Mouse (Mus musculus): ENCODE results near the gene Ccsap.

GRCm38 (mm10) chr8:123812227-123812626, 47.8 kb downstream of the Ccsap start:
- no peak for TF ChIP-seq POLR2A (IDR thresholded peaks at IDR 0.05; ENCODE audit: low read depth, low read length)
- no peak for TF ChIP-seq CTCF (IDR thresholded peaks at IDR 0.05; ENCODE audit: borderline replicate concordance, insufficient read depth, low read length)

Measured in embryonic fibroblast, embryonic 13.5 days (primary cell).